28 mouse cellular contexts compared by ENCODE assay signal in the genomic region with DNA sequence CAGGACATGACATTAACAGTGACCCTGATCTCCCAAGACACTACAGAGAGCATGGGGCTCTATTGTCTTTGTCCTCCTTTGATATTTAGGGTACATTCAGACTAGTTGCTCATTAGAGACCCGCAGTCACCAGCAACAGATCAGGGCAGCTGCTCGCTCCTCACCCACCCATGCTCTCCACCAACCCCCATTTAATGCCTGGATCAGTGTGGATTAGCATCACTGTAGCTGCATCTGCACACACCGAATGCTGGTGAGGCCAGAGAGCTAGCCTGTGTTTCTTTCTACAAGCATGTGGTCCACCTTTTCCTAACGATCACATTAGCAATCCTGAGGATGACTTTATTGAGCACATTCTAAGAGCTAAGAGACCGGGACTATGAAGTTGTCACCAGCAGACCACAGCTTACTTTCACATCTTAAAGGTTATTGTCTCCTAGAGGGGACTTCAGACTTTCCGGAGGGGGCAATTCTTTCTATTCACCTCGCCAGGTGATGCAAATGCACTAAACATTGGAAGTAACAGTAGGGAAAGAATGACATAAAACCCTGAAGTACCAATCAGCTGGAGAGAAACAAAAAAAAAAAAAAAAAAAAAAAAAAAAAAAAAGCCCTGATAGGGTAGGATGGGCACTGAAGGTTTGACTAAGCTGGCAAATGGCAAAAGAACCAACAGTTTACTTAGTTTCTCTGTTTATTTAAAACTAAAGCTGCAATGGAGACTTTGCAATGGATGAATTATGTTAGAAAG. TPM values are rescaled to one million over a fixed set of nuclear protein-coding genes. Genes with fewer than 3 reads are reported as not detected.
DNase-seq lines count a peak whose midpoint lies in the region; TF ChIP-seq lines count a peak whose summit lies in the region.
"Had no signal": no experiment of that assay in that cellular context is flagged by ENCODE, and none has a peak within 500 bp of the region (broad histone marks: within the 10 kb centered on the region; RNA-seq: fewer than 3 reads in every experiment).

No protein-coding gene starts in this region.

- H3K36me3 ChIP-seq in CH12.LX (replicated peaks in 1 of 2; ENCODE audit: control insufficient read depth in 1 of 2, insufficient read depth in 1 of 2, low read length in 1 of 2) (peaks cover 1 to 2% of the 10 kb centered on the region in 2 experiments), ES-Bruce4 (ENCODE audit: control insufficient read depth, insufficient read depth, low read length, poor library complexity, severe bottlenecking) (no peaks in the 10 kb centered on the region)
- H3K36me3 ChIP-seq: kidney, embryonic 15.5 days; neural tube, embryonic 12.5 days had no signal

- peak overlapping the region; percentile 1; the same call in 1 of the 2 replicates for H3K27ac ChIP-seq in layer of hippocampus, adult 2 months
- no peak overlapping the region for H3K27ac ChIP-seq in CH12.LX (ENCODE audit: insufficient read depth, low read depth)
- H3K27ac ChIP-seq in ES-Bruce4 (ENCODE audit: insufficient read depth, low read length): 0 out of 2 replicates have a peak overlapping the region, but pooled peaks have one; percentile 4
- H3K27ac ChIP-seq: forebrain, embryonic 13.5 days; gastrocnemius, adult 2 months; kidney, embryonic 15.5 days; liver, embryonic 14.5 days; neural tube, embryonic 12.5 days; stomach, postnatal 0 days had no signal

- H3K4me2 ChIP-seq in CH12.LX (ENCODE audit: insufficient read depth, low read depth, poor library complexity, severe bottlenecking): no peak overlapping the region
- H3K4me2 ChIP-seq: forebrain, embryonic 13.5 days; kidney, embryonic 15.5 days; lung, embryonic 14.5 days; neural tube, embryonic 12.5 days had no signal

- H3K9me3 ChIP-seq in CH12.LX (replicated peaks; ENCODE audit: low read length) (no peaks in the 10 kb centered on the region), ES-Bruce4 (replicated peaks; ENCODE audit: control insufficient read depth, insufficient read depth, low read length, poor library complexity, severe bottlenecking) (peaks cover 26% of the 10 kb centered on the region)
- H3K9me3 ChIP-seq: forebrain, embryonic 13.5 days; kidney, embryonic 15.5 days; neural tube, embryonic 12.5 days had no signal

- no peak overlapping the region for H3K9ac ChIP-seq in CH12.LX (ENCODE audit: insufficient read depth, low read depth)
- H3K9ac ChIP-seq in ES-Bruce4 (ENCODE audit: low read depth, poor library complexity, severe bottlenecking): no peak overlapping the region
- H3K9ac ChIP-seq: forebrain, embryonic 13.5 days; kidney, embryonic 15.5 days; liver, embryonic 14.5 days; lung, embryonic 14.5 days; neural tube, embryonic 12.5 days had no signal

- TF ChIP-seq POLR2A in CH12.LX (IDR thresholded peaks at IDR 0.05; ENCODE audit: low read depth, low read length): no peak
- no peak for TF ChIP-seq POLR2A in ES-Bruce4 (IDR thresholded peaks at IDR 0.05; ENCODE audit: insufficient read depth, low read length)
- TF ChIP-seq POLR2A in brain, embryonic 14.5 days (IDR thresholded peaks at IDR 0.05; ENCODE audit: borderline replicate concordance, extremely low read depth, insufficient read depth, insufficient read length, poor library complexity, severe bottlenecking): no peak

- TF ChIP-seq EP300 in CH12.LX (IDR thresholded peaks at IDR 0.05; ENCODE audit: low read length) (no peak), ES-Bruce4 (IDR thresholded peaks at IDR 0.05; ENCODE audit: insufficient read depth, low read depth, low read length) (peak; percentile 89)

- no peak for DNase-seq in layer of hippocampus, adult 2 months (ENCODE audit: low spot score in 2 of 2)
- DNase-seq in layer of hippocampus, adult 8-10 months (ENCODE audit: low spot score in 2 of 2): no peak
- no peak for DNase-seq in CH12.LX (ENCODE audit: extremely low read depth)
- peak; percentile 51 for DNase-seq in brain, embryonic 14.5 days (ENCODE audit: low read depth)
- DNase-seq in ovary, postnatal 36 days (ENCODE audit: low spot score): no peak
- DNase-seq in right cerebral cortex, postnatal 25 days: no peak
- DNase-seq: adrenal gland, adult 2 months; adrenal gland, postnatal 36 days; cerebellum, adult 2 months; cerebellum, postnatal 14 days; gastrocnemius, adult 2 months; heart, postnatal 14 days; kidney, adult 18-20 months; kidney, postnatal 25 days; liver; lung, postnatal 14 days; right cerebral cortex, postnatal 4 days; thymus, adult 18-20 months; thymus, postnatal 25 days had no signal

- no peak for TF ChIP-seq RAD21 in CH12.LX (IDR thresholded peaks at IDR 0.05; ENCODE audit: low read depth, low read length)

- peaks cover 0 to 24% of the 10 kb centered on the region in 2 experiments; a peak in 3 of 4 replicates for H3K4me1 ChIP-seq in CH12.LX (ENCODE audit: control insufficient read depth in 1 of 2, insufficient read depth in 2 of 2)
- H3K4me1 ChIP-seq in ES-Bruce4 (ENCODE audit: control insufficient read depth, insufficient read depth, low read length): peaks cover 10% of the 10 kb centered on the region

- H3K79me2 ChIP-seq in CH12.LX (replicated peaks; ENCODE audit: control insufficient read depth, extremely low read depth, insufficient read depth, poor library complexity, severe bottlenecking): peaks cover 3% of the 10 kb centered on the region

- in situ Hi-C loops in CH12.LX (cut with MboI; ENCODE audit: low pct_ligation_motif_present, low pct_unique_long_range_greater_than_20kb, low sequenced_read_pairs): no loop called here

- dilution Hi-C loops in CH12.LX (cut with MboI; ENCODE audit: extremely low pct_ligation_motif_present, extremely low pct_unique_long_range_greater_than_20kb, low sequenced_read_pairs): no loop called here

- no peak for TF ChIP-seq CTCF in layer of hippocampus, adult 2 months (conservative IDR thresholded peaks at IDR 0.05)
- TF ChIP-seq CTCF in CH12.LX (conservative IDR thresholded peaks at IDR 0.05 in 1 of 2, IDR thresholded peaks at IDR 0.05 in 1 of 2; ENCODE audit: low read depth in 2 of 2, low read length in 2 of 2) (no peak), ES-Bruce4 (IDR thresholded peaks at IDR 0.05; ENCODE audit: low read depth, low read length) (no peak)
- TF ChIP-seq CTCF in brain, embryonic 14.5 days (IDR thresholded peaks at IDR 0.05; ENCODE audit: borderline replicate concordance, extremely low read depth, insufficient read depth, insufficient read length): no peak

- no peak overlapping the region for H3K4me3 ChIP-seq in layer of hippocampus, adult 2 months
- no peak overlapping the region for H3K4me3 ChIP-seq in CH12.LX (replicated peaks in 1 of 3; ENCODE audit: low read depth in 2 of 3, low read length in 2 of 3, poor library complexity in 1 of 3)
- H3K4me3 ChIP-seq in ES-Bruce4 (ENCODE audit: low read depth, low read length): no peak overlapping the region
- H3K4me3 ChIP-seq: erythroblast, embryonic 14.5 days; forebrain, embryonic 13.5 days; gastrocnemius, adult 2 months; kidney, embryonic 15.5 days; myocyte; neural tube, embryonic 12.5 days had no signal

- no peaks in the 10 kb centered on the region for H3K27me3 ChIP-seq in CH12.LX (replicated peaks)
- no peaks in the 10 kb centered on the region for H3K27me3 ChIP-seq in ES-Bruce4 (ENCODE audit: control insufficient read depth, insufficient read depth, low read length, poor library complexity, severe bottlenecking)
- H3K27me3 ChIP-seq: forebrain, embryonic 13.5 days; kidney, embryonic 15.5 days; neural tube, embryonic 12.5 days had no signal

TF ChIP-seq in CH12.LX, 34 proteins besides CTCF, POLR2A, EP300 and RAD21:
- peak; percentile 68 for TF ChIP-seq ZNF384 (IDR thresholded peaks at IDR 0.05; ENCODE audit: low read depth, low read length)
- no peak for TF ChIP-seq SIN3A (IDR thresholded peaks at IDR 0.05; ENCODE audit: low read length)
- no peak for TF ChIP-seq ZKSCAN1 (IDR thresholded peaks at IDR 0.05; ENCODE audit: borderline replicate concordance, low read depth, low read length)

RNA-seq across cellular contexts. Expression of a gene that starts 58.0 kb away (rescaled TPM):
- total RNA-seq in layer of hippocampus, adult 2 months (2021): 100 to 1,000 TPM; 334 to 340 TPM
- 100 to 1,000 TPM; 267 to 285 (median 281) TPM for total RNA-seq in layer of hippocampus, adult 8-10 months (2022)
- total RNA-seq in CH12.LX (2012; rRNA removed) (16.1 and 26.0 TPM in 2 replicates), CH12.LX (2014; rRNA removed) (12.1 and 13.0 TPM in 2 replicates)
- polyA plus RNA-seq in CH12.LX (2012; ENCODE audit: insufficient read length, low read depth) (3.8 and 3.9 TPM in 2 replicates), ES-Bruce4 (2011; ENCODE audit: insufficient read depth, insufficient read length, low read depth, missing spikeins) (7.6 and 8.5 TPM in 2 replicates)
- polyA plus RNA-seq in brain, embryonic 14.5 days (2012; rRNA removed): 56.5 and 61.0 TPM in 2 replicates
- polyA plus RNA-seq: erythroblast, embryonic 14.5 days had no signal

Comparison
In these comparisons a context has a peak if more than half of its experiments do, and no peak if none do; other contexts are left out.
1. RNA of a gene that starts 58.0 kb away (total RNA-seq): 334 to 340 TPM in layer of hippocampus, adult 2 months and 267 to 285 TPM in layer of hippocampus, adult 8-10 months; 12.1 to 26.0 TPM in CH12.LX; every median in the first group is over 4 times any median in the second.